Mouse (Mus musculus) CH12.LX (cell line): ENCODE data around the gene Iqca.

ENCODE experiments used
- CTCF ChIP-seq, 2 experiments: IDR thresholded peaks in 1 of 2; conservative IDR thresholded peaks in 1 of 2; 2 replicates each; pipeline ENCODE4 v1.5.1; 2011 to 2012; ENCODE audit warnings: low read depth in 2 of 2, low read length in 2 of 2, improper control_type of control experiment in 1 of 2, inconsistent platforms in 1 of 2, mild to moderate bottlenecking in 1 of 2, moderate library complexity in 1 of 2
- HCFC1 ChIP-seq: IDR thresholded peaks from 2 replicates; pipeline ENCODE4 v1.6.1; 2012; ENCODE audit warnings: low read depth, mild to moderate bottlenecking, inconsistent platforms, low read length, improper control_type of control experiment
- MEF2A ChIP-seq: IDR thresholded peaks from 2 replicates; pipeline ENCODE4 v1.6.1; 2014; ENCODE audit warnings: low read depth, mild to moderate bottlenecking, inconsistent platforms, low read length, improper control_type of control experiment, borderline replicate concordance
- POLR2A ChIP-seq: IDR thresholded peaks from 2 replicates; pipeline ENCODE4 v1.6.1; 2011; ENCODE audit warnings: low read depth, mild to moderate bottlenecking, improper control_type of control experiment, low read length
- RAD21 ChIP-seq: IDR thresholded peaks from 2 replicates; pipeline ENCODE4 v1.6.1; 2011; ENCODE audit warnings: low read depth, mild to moderate bottlenecking, low read length, improper control_type of control experiment, moderate library complexity
- SIN3A ChIP-seq: IDR thresholded peaks from 2 replicates; pipeline ENCODE4 v1.6.1; 2012; ENCODE audit warnings: low read length, improper control_type of control experiment, inconsistent platforms
- TCF12 ChIP-seq: IDR thresholded peaks from 2 replicates; pipeline ENCODE4 v1.6.1; 2014; ENCODE audit warnings: low read depth, mild to moderate bottlenecking, inconsistent platforms, low read length, improper control_type of control experiment
- ZMIZ1 ChIP-seq: IDR thresholded peaks from 2 replicates; pipeline ENCODE4 v1.6.1; 2012; ENCODE audit warnings: low read depth, mild to moderate bottlenecking, inconsistent platforms, low read length, improper control_type of control experiment

GRCm38 (mm10) chr1:90180479-90180878 lies 27.3 kb upstream of the Iqca start:
- TF ChIP-seq CTCF (conservative IDR thresholded peaks at IDR 0.05 in 1 of 2, IDR thresholded peaks at IDR 0.05 in 1 of 2; ENCODE audit: low read depth in 2 of 2, low read length in 2 of 2), result no peak
- no peak for TF ChIP-seq ZMIZ1
- TF ChIP-seq RAD21, result no peak
- no peak; the same call in 1 of the 2 replicates for TF ChIP-seq MEF2A
- no peak for TF ChIP-seq TCF12
- no peak for TF ChIP-seq HCFC1
- TF ChIP-seq POLR2A, result no peak
- TF ChIP-seq SIN3A, result no peak
